Mouse (Mus musculus) heart, adult 8-10 months (tissue): ENCODE measurements around the gene Sema4d. TPM values are rescaled to one million over a fixed set of nuclear protein-coding genes. Genes with fewer than 3 reads are reported as not detected.
"Not testable (repeated sequence)": the region's sequence is repeated elsewhere in the genome, so short reads cannot be mapped to it uniquely, and the experiment has no call there.

Experiments
- DNase-seq: peaks from one replicate; pipeline ENCODE4 v3.0.0; 2022; ENCODE audit warnings: low spot score
- total RNA-seq, 4 experiments: library from RNA; stranded (reverse); gene quantifications; 2 replicates each; pipeline ENCODE4 v1.2.4; 2022

Sema4d gene
- 10 to 100 TPM; 56.5 to 72.3 (median 68.6) TPM for total RNA-seq

DNA sequence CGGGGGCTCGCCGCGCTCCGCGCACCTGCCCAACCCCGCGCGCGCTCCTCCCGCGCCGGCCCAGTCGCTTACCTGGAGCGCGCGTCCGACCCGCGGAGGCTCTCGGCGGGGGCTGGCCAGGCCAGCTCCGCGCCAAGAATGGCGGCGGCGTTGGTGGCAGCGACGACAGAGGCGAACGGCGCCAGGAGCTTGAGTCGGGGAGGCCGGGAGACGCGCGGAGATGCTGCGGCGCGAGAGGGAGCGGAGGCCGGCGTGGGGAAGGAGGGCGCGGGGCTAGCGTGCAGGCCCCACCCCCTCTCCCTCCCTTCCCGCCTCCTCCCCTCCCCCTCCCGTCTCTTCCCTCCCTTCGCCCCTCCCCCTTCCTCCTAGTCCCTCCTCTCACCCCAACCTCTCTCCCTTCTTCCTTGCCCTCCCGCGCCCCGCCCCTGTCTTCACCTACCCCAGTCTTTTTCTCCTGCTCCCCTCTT is at the start of gene Sema4d:
Gene Sema4d, minus strand, starts transcription at position 323 of the 467 bp plus-strand sequence.
- no peak for DNase-seq

DNA sequence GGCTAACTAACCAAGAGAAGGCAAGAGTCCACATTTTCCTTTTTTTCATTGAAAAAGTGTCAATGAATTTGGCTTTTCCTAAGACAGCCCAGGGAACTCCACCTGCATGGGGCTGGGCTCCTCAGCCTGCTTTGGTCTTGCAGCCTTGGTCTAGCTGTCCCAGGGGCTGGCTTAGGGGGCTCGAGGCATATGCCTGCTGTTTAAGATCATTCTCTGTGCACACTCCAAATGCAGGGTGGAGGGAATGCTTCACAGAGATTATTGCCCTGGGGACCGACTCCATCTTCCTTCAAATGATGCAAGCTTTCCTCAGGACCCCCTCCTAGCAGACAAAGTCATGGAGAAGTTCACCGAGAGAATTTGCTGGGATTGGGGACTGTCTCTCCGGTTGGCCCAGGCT is 49.8 kb upstream of the Sema4d start:
- no peak for DNase-seq

DNA sequence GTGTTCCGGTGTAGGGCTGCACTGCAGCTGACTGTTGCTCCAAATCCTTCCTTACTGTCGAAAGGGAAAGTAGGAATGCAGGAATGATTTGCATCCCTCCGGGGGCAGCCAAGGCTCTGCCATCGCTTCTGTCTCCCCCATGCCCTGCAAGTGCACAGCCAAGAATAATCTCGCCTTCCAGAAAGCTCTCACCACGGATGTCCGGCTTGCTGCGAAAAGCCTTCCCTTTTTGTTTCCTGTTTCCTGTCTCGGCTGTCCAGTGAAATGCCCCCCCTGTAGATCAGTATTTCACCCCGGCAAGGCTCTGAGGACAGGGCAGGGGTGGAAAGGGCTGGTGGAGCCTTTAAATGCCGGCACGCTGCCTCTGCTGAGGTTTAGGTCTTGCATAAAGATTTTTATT is 49.2 kb upstream of the Sema4d start:
- DNase-seq, result peak; percentile 43

DNA sequence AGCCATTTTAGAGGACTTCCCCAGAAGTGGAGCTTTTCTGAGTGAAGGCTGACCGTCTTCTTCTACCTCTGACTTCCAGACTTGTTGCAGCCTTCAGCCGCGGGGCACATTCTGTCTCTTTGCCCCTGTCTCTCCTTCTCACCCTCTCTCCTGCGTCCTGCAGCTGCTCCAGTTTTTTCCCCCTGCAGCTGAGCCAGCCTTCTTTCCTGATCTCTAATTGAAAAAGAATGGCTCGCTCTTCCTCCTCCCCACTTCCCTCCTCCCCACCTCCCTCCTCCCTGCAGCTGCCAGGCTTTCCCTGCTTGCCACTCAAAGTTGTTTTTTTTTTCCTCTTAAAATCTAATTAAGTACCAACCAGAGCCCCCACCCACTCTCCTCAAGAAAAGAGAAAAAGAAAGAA is 48.6 kb upstream of the Sema4d start:
- DNase-seq, result no peak

DNA sequence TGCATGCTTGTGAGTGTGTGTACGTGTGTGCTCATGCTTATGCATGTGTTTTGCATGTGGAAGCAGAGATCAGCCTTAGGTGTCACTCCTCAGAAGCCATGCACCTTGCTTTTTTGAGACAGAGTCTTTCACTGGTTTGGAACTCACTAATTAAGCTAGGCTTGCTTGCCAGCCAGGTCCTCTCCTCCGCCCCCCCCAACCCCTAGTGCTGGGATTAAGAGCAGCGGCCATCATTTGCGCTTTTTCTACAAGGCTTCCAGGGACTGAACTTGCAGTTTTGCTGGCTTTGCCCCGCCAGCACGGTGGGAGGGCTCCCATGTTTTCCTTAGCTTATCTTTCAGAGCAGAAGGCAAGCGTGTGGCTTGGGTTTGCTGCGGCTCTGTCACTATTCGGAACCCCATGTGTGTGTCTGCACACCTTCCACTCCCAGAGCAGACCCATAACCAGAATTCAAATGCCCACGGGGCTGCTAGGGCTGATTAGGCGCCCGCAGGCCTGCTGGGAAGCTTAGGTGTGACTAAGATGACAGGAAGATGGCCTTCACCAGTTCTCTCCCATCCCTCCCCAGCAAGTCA is 48.1 kb upstream of the Sema4d start:
- DNase-seq, result no peak

DNA sequence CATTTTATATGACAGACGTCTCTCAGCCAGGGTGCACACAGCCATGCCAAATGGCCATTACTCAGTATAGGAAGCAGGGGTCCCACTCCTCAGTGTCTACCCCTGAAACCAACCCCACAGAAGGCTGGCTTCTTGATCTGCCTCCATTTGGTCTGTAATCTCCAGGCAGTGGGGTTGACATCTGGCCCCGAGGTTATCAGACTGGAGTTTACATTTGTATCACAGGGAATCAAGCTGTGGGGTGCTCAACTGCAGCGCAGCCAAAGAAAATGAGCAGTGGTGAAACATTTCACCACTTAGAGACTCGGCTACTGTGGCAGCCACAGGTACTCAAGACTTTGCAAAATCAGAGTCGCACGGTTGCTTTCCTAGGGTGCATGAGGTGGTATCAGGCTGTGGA is 47.2 kb upstream of the Sema4d start:
- DNase-seq, result no peak

DNA sequence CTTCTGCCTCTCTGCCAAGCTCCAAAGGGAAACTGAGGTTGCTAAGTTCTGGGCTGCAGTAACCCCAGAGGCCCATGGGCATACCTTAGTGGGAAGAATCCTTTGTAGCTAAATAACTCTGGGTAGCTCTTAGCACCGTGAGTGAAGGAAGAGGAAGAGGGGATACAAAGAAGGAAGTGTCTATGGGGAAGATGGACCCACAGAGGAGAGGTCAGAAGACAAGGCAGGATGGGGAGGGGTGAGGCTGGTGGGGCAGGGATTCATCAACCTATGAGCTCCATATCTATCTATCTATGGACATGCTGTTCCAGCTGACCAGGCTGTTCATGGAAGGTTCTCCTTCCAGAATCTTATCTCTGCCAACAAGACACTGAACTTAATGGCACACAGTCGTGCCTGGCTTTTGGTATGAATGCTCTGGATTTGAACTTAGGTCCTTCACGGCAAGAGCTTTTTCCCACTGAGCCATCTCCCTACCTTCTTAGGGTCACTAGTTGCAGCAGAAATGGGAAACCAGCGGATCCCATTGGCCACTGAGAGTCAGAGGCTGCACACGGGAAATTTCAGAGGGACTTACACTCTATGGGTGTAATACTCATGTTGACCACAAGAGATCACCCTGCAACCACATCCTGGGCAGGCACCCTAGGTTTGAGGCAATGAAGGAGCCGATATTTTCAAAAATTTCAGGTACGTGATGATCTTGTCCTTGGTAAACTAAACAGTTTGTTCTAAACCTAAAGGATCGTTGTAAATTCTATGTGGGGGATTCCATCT is 45.9 kb upstream of the Sema4d start:
- peak; percentile 53 for DNase-seq

DNA sequence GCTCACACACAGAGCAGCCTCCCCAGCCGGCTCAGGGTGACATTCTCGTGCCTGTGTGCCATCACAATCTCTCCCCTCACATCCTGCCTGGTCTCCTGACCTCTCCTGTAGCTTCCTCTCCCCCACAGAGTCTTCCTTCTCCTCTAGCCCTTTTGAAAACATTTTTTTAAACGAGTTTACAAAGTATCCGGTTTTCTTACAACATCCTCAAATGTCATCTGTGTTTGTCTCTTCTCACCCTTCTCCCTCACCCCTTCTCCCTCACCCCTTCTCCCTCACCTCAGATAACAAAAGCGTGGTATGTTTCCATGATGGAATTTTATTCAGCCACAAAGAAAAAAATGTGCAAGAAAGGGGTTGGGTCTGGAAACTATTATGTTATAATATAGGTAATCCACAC is 43.9 kb upstream of the Sema4d start:
- no peak for DNase-seq

DNA sequence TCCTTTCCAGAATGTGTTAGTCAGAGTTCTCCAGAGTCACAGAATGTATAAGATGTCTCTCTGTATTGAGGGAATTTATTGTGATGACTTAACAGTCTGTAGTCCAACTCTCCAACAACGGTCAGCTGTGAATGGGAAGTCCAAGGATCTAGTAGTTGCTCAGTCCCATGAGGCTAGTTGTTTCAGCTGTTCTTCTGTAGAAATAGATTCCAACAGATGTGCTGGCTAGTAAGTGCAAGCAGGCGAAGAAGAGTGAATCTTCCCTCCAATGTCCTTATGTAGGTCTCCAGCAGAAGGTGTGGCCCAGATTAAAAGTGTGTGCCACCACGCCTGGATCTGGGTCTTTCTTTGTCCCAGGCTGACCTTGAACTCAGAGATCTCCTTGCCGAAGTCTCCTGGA is 41.7 kb upstream of the Sema4d start:
- DNase-seq, result not testable (repeated sequence)

DNA sequence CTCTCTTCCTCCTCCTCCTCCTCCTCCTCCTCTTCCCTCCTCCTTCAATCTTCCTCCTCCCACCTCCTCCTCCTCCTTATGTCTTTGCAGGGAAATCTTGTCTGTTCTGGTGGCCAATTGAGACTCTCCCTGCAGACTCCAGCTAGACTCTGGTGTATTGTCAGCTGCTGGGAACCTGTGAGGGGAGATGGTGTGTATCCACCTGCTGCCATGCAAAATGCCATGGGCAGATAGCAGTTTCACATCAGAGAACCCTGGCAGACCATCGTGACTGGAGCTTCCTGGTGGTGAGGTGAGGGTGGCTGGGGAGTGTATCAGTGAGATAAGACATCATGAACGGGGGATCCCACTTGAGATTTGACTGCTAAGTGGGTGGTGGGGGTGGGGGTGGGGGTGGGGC is 41.0 kb upstream of the Sema4d start:
- DNase-seq, result no peak

DNA sequence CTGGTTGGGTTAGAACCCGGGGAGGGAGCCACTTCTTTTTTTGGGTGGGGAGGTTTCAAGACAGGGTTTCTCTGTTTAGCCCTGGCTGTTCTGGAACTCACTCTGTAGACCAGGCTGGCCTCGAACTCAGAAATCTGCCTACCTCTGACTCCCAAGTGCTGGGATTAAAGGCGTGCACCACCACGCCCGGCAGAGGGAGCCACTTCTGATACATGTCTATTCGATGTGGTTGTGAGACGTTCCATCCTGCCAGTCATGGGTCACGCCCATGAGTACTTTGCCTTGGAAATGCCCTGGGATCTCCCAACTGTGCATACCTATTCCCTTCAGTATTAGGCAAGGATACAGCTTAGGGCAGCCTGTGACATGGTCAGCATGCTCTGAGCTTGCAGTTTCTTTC is 40.5 kb upstream of the Sema4d start:
- DNase-seq, result not testable (repeated sequence)

DNA sequence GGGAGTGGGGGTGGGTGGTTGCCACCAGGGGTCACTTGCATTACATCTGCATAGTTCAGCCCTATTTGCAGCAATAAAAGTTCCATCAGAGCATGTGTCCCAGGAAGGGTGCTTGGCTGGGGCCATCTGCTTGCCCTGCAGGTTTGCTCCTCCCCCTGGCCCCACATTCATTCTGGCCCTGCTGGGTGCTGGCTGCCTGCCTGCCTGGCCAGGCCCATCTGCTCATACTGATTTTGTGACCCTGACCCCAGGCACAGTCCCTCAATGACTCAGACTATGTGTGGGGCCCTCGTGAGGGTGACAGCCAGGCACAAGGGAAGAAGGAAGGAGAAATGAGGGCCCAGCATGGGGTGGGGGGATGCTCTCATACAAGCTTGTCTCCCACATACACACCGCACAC is 40.1 kb upstream of the Sema4d start:
- no peak for DNase-seq

DNA sequence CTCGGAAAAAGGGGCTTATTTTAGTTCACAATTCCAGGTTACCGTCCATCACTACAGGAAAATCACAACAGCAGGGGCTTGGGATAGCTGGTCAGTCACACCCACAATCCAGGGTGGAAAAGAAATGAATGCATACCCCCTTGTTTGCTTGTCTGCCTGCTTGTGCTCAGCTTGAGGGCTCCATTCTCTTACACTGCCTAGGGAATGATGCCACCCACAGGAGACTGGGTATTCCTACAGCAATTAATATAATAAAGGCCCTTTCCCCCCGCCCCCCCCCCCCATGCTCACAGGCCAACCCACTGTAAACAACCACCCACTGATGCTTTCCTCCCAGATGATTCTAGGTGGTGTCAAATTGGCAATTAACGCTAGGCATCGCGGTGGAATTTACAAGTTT is 38.9 kb upstream of the Sema4d start:
- DNase-seq, result no peak

DNA sequence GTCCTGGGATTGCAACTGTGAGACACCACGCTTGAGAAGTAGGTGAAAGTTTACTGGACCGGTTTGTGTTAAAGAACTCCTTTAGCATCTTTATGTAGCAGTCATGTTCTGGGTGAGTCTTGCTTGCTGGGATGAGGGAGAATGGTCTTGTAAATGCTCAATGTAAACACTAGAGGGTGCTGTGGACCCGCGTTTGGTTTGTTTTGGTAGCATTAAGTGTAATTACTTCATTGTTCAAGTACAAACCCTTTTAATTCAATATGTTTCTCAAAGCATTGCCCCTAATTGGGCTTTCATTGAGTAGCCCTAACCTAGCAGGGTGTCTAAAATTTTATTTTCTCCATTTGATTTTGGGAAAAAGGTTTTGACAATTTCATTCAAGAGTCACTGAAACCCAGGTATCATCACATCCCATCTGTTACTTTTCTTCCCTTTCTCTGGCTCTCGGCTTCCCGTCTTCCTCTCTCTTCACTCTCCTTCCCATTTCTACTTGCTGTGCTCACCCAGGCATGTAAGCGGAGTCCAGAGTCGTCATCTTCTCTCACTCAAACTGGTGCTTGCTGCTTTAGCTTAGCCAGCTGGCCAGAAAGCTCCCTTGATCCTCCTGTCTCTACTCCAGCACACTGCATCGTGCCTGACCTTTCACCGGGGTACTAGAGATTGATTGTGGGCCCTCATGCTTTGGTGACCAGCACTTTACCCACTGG is 37.4 kb upstream of the Sema4d start:
- DNase-seq, result no peak

DNA sequence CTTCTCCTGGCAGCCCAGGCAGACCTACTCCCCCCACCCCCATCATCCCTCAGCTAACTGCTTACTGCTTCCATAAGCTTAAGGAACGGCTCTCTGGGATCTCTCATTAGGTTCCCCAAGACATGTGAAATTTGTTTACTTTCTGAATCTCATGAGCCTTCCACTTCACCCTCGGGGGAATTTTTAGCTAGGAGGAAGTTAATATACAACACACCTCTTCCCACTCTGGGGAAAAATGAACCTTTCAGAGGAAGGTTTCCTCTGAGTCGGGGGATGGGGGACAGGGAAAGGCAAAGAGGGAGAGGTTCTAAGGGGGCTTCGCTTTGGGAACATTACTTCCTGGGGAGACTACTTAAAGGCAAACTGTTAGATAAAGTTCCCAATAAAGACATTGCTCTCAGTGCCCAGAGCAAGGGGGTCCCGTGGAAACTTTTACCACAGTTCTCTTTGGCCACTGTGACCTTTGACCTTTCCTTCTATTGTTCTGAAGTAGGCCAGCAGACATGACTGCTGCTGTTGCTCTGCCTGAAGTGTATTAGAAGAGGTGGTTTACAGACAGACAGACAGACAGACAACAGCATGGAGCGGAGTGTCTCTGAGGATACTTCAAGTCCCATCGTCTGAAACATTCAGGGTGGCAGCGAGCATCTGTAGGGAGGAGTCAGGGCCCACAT is 30.4 kb upstream of the Sema4d start:
- DNase-seq, result no peak

DNA sequence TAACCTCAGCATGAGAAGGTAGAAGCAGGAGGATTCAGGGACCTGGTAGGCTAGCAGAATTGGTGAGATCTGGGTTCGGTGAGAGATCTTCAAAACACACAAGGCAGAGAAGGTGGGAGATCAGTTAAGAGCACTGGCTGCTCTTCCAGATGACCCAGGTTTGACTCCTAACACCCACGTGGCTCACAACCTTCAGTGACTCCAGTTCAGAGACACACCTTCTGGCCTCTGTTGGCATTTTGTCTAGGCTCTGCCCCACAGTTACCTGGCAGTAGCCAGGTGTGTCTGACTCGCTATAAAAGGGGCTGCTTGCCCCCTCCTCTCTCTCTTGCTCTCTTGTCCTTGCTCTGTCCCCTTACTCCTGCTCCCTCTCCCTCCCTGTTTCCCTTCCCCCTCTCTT is 28.4 kb upstream of the Sema4d start:
- DNase-seq, result no peak

DNA sequence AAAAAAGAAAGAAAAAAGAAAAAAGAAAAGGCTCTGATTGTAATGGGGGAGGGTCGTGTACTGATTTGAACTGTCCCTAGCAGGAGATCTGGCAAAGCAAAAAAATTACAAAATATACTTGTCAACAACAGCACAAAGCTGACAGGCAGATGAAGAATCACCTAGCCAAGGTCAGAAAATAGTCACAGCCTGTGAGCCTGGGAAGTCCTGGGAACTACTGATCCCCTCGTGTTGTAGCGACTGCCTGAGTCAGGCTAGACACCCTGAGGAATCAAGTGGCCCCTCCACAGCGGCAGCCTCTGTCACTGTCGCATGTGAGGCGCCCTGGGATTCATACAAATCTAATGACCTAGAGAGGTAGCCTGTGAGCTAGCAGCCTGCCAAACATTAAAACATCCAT is 25.8 kb upstream of the Sema4d start:
- DNase-seq, result no peak

DNA sequence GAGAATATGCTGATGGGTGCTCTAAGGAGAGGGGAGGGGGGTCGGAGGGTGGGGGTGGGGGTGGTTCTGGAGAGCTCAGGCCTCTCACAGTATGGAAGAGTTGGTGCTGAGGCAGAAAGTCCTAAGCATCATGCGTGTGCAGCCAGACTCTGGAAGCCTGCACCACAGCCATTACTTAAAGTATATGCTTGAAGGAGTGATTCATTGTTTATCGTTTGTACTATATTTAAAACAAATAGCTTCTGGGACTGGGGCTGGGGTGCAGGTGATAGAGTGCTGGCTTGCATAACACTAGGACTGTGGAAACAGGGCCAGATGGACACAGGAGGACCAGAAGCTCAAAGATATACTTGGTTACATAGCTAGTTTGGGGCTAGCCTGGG is 25.4 kb upstream of the Sema4d start:
- DNase-seq, result no peak

DNA sequence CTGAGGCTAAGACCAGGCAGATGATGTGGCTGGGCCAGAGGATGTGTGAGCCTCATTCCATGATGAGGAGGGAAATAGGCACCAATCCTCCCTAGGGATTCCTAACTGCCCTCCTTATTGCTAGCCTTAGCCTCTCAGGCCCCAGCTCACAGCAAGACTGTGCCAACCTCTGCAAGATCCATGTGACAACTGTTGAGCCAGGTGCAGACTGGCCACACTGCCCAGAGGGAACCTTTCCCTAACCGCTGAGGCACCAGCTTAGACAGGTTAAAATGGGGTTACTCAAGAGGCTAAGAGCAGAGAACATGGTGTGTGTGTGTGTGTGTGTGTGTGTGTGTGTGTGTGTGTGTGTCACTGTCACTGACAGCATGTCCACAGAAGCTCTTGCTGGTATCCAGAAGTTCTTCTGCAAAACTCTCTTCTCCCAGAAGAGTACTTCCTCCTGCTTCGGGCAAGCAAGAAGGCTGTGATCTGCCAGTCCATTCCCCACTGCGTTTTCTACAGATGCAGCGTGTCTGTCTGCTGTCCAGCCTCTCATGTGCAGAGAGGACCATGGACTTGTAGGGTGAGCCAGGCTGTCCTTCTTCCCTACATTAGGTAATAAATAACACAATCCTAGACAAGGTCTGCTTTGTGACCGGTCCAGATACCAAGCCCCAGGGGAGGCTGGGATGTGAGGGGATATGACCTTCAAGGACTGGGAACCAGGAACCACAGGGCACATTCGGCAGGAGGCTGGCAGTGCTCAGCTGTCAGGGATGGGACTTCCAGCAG is 24.8 kb upstream of the Sema4d start:
- no peak for DNase-seq

DNA sequence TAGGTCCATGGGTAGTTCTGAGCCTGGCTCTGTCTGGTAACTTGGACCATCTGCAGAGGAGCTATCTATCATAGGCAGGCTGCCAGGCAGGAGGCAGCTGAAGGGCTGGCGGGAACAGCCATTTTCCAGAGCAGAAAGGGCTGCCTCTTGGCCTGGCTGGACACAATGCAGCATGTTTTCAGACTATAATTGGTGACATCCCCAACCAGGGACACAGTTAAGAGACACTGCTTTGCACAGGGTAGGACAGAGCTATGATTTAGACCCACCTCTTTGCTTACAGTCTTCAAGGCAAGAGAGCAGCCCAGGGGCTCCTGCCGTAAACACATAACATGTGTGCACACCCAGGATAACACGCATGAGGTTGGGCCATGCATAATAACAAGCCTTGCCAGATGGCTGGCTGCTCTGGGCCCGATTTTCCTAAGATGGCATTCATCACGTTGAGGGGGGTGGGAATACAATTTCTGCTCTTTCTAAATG is 23.1 kb upstream of the Sema4d start:
- DNase-seq, result no peak

DNA sequence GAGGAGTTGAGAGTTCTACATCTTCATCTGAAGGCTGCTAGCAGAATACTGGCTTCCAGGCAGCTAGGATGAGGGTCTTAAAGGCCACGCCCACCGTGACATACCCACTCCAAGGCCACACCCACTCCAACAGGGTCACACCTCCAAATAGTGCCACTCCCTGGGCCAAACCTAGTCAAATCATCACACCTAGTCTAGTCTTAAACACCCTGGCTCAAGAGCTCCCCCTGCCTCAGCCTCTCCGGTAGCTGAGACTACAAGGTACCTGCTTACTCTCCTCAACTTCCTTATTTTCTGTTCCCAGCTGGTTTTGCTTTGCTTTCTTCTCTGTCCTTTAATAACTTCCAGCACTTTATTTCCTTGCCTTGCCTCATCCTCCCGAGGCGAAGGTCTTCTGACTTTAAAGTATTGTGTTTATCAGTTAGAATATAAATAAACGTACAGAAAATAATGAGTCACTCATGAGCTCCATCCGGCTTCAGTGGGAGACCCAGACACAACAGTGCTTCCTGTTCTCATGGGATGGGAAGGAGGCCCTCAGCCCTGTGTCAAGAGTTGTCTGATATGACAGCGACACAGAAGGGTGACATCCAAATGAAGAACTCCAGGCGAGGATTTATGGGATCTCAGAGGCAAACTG is 22.4 kb upstream of the Sema4d start:
- DNase-seq, result no peak
